Mouse (Mus musculus) limb, embryonic 14.5 days (tissue): ENCODE measurements at regions not wholly inside any gene's neighbourhood (a gene's known extent, or its start where the extent isn't known, plus 50 kb on each side); places are given as distances from the start of the nearest gene placed in this dataset.
A peak's percentile ranks its signal among the peaks of the same experiment; 100 is the strongest.

Experiments
- ATAC-seq: fragments of 200-750 bp; cut with Nextera tagmentation; 2 replicates; pipeline ENCODE4 v1.8.0; 2017; ENCODE audit warnings: low read depth, moderate number of reproducible peaks, moderate TSS enrichment; ENCODE audit not compliant: low FRiP score
- DNase-seq: peaks from one replicate; pipeline ENCODE4 v3.0.0-alpha.2; 2015; ENCODE audit warnings: low spot score
- H3K27ac ChIP-seq: fragments of 300-500 bp; sonication (generic); replicated peaks from 2 replicates; pipeline ENCODE4 v1.5.1; 2014; ENCODE audit warnings: low read depth, mild to moderate bottlenecking, low read length, moderate library complexity, mixed read lengths
- H3K27me3 ChIP-seq: fragments of 300-500 bp; sonication (generic); 2 replicates; pipeline ENCODE4 v1.6.1; 2014; ENCODE audit warnings: low read length, mixed read lengths; ENCODE audit not compliant: control insufficient read depth, insufficient read depth
- H3K36me3 ChIP-seq: fragments of 300-500 bp; sonication (generic); 2 replicates; pipeline ENCODE4 v1.6.1; 2014; ENCODE audit warnings: mild to moderate bottlenecking, low read length, moderate library complexity, mixed read lengths; ENCODE audit not compliant: control insufficient read depth, insufficient read depth
- H3K4me1 ChIP-seq: fragments of 300-500 bp; sonication (generic); 2 replicates; pipeline ENCODE4 v1.6.1; 2014; ENCODE audit warnings: antibody characterized with exemption, low read length, mixed read lengths; ENCODE audit not compliant: control insufficient read depth, insufficient read depth
- H3K4me2 ChIP-seq: fragments of 300-500 bp; sonication (generic); replicated peaks from 2 replicates; pipeline ENCODE4 v1.6.1; 2014; ENCODE audit warnings: low read depth, mild to moderate bottlenecking, low read length, moderate library complexity; ENCODE audit not compliant: severe bottlenecking
- H3K4me3 ChIP-seq: fragments of 300-500 bp; sonication (generic); replicated peaks from 2 replicates; pipeline ENCODE4 v1.5.1; 2014; ENCODE audit warnings: low read length
- H3K9ac ChIP-seq: fragments of 300-500 bp; sonication (generic); 2 replicates; pipeline ENCODE4 v1.6.1; 2014; ENCODE audit warnings: mild to moderate bottlenecking, low read depth, low read length, moderate library complexity; ENCODE audit not compliant: severe bottlenecking
- H3K9me3 ChIP-seq: fragments of 300-500 bp; sonication (generic); 2 replicates; pipeline ENCODE4 v1.6.1; 2016; ENCODE audit warnings: low read length; ENCODE audit not compliant: control insufficient read depth
- POLR2A ChIP-seq: fragments of 200-500 bp; IDR thresholded peaks from 2 replicates; pipeline ENCODE4 v1.8.0; 2012; ENCODE audit warnings: inconsistent platforms, mild to moderate bottlenecking, moderate library complexity, borderline replicate concordance; ENCODE audit not compliant: insufficient read depth, insufficient read length; ENCODE audit errors: extremely low read depth
- WGBS: fragments of 180-500 bp; shearing (Covaris S2); extraction: QIAGEN DNeasy Blood & Tissue Kit; methylation state at CpG from one replicate; pipeline ENCODE4 v1.1.7; 2014; 5-methylcytosine and 5-hydroxymethylcytosine counted together

DNA sequence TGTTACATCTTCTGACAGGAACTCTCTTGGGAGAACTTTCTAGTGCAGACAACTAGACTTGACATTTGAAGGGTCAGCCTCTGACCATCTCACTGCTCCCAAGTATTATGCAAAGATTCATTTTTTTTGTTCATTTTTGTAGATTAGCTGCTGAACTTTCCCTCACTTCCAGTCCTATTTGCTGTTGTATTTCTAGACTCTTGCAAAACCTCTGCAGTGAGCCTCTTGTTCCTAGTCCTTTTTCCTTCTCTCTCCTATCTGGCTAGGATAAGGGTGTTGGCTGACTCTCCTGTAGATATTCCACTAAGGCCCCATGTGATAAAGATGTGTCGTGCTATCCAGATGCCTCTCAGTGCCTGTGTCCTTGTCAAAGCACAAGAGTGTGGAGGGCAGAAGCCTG, 198.5 kb upstream of the Cpeb2 start:
- Histone ChIP-seq H3K27ac (no peak overlapping the region), H3K9me3 (no peaks in the 10 kb centered on the region), H3K4me3 (no peak overlapping the region), H3K36me3 (no peaks in the 10 kb centered on the region), H3K27me3 (no peaks in the 10 kb centered on the region), H3K9ac (no peak overlapping the region), H3K4me1 (no peaks in the 10 kb centered on the region), H3K4me2 (no peak overlapping the region)
- WGBS = 86% methylated on average over 1 of the region's 1 CpGs
- ATAC-seq = no peak
- TF ChIP-seq POLR2A = no peak
- no peak for DNase-seq

DNA sequence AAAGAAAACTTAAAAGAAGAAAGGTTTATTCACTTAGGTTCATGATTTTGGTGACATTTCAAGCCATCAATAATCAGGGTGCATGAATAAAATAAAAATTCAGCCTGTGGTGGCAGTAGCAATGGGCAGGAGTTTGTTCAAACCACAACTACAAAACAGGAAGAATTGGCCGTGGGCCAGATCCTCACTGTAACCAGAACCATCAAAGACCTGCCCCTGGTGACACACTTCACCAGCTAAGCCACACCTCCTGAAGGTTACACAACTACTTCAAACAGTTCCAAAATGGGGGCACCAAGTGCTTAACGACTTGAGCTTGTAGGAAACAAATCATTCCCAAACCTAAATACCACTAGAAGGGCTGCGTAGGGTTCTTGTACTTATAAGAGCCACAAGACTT, 195.4 kb upstream of the Cpeb2 start:
- WGBS = 42% methylated on average over 3 of the region's 3 CpGs
- TF ChIP-seq POLR2A = no peak
- peak; percentile 60 for DNase-seq
- Histone ChIP-seq H3K4me1 (no peaks in the 10 kb centered on the region), H3K27me3 (no peaks in the 10 kb centered on the region), H3K4me3 (no peak overlapping the region), H3K4me2 (no peak overlapping the region), H3K36me3 (no peaks in the 10 kb centered on the region), H3K9ac (no peak overlapping the region), H3K9me3 (no peaks in the 10 kb centered on the region), H3K27ac (no peak overlapping the region)
- no peak for ATAC-seq

DNA sequence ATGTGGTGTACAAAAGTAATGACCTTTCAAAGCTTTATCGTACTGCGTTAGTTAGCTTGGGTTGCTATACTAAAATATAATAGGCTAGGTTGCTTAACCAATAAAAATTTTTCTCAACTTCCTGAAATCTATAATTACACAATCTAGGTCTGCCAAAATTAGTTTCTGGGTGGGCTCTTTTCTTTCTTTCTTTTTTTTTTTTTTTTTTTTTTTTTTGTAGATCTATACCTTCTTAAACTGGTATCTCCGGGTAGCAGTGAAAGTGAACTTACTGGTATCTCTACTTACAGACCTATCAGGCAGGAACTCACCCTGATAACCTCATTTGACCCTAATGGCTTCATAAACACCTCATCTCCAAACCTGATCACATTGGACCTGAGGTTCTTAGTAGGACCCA, 193.4 kb upstream of the Cpeb2 start:
- Histone ChIP-seq H3K9me3 (no peaks in the 10 kb centered on the region), H3K4me3 (no peak overlapping the region), H3K9ac (no peak overlapping the region), H3K27ac (no peak overlapping the region), H3K4me2 (no peak overlapping the region), H3K27me3 (no peaks in the 10 kb centered on the region), H3K36me3 (no peaks in the 10 kb centered on the region), H3K4me1 (no peaks in the 10 kb centered on the region)
- DNase-seq (no peak), ATAC-seq (no peak)
- TF ChIP-seq POLR2A = no peak
- 76% methylated on average over 3 of the region's 3 CpGs for WGBS

DNA sequence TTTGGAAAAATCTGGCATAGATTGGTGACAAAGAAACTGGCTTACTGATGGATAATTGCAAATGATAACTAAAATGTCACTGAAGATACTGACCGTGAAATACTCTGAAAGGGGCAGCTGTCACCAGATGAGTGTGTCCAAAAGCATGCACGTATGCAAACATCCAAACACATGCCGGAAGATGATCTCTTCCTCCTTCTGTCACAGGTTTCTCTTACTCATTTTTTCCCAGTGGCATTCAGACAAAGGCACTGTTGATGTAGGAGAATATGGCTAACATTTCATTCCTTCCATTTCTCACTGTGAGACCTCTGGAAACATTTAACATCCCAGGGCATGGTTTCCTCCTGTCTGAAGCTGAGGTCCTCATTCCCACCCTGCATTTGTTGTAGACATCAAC, 190.4 kb upstream of the Cpeb2 start:
- H3K27me3 ChIP-seq = no peaks in the 10 kb centered on the region
- ATAC-seq (no peak), DNase-seq (no peak)
- no peak overlapping the region for H3K4me2 ChIP-seq
- H3K4me1 ChIP-seq = no peaks in the 10 kb centered on the region
- H3K36me3 ChIP-seq = no peaks in the 10 kb centered on the region
- 80% methylated on average over 3 of the region's 3 CpGs for WGBS
- H3K27ac ChIP-seq = no peak overlapping the region
- H3K9me3 ChIP-seq = no peaks in the 10 kb centered on the region
- H3K4me3 ChIP-seq = no peak overlapping the region
- TF ChIP-seq POLR2A = no peak
- no peak overlapping the region for H3K9ac ChIP-seq

DNA sequence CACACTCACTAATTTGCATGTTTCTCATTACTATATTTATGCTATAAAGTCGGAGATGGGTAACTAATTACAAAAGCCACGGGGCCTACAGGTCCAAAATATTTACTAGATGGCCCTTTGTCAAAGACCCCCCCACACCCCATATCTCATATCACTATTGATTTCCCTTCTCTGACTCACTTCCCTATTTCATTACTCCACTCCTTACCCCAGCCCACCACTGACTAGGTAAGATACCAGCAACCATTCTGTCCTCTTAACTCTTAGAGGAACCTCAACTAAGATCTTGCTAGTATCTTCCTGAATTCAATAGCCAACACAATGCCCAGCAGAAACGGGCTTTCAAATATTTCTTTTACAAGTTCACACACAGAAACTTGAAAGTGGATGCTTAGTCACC, 187.1 kb upstream of the Cpeb2 start:
- Histone ChIP-seq H3K4me3 (no peak overlapping the region), H3K27ac (no peak overlapping the region), H3K4me1 (no peaks in the 10 kb centered on the region), H3K9ac (no peak overlapping the region), H3K4me2 (no peak overlapping the region), H3K27me3 (no peaks in the 10 kb centered on the region), H3K9me3 (no peaks in the 10 kb centered on the region), H3K36me3 (no peaks in the 10 kb centered on the region)
- DNase-seq = no peak
- no peak for TF ChIP-seq POLR2A
- 76% methylated on average over 3 of the region's 3 CpGs for WGBS
- ATAC-seq = no peak

DNA sequence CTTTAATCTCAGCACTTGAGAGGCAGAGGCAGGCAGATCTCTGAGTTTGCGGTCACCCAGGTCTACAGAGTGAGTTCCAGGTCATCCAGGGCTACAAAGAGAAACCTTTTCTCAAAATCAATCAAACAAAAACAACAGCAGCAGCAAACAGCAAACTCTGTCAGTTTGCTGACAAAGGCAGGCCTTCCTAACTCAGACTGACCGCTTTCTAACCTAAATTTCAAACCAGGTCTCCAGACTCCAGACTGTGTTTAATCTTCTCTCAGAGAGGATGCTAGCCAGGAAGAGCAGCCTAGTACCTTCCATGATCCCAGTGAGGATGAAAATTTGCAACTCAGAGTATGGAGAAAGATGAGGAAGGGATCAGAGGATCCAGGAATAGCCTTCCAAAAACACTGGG, 185.7 kb upstream of the Cpeb2 start:
- no peak overlapping the region for H3K9ac ChIP-seq
- H3K36me3 ChIP-seq = no peaks in the 10 kb centered on the region
- ATAC-seq (no peak), DNase-seq (no peak)
- no peak overlapping the region for H3K4me3 ChIP-seq
- no peak overlapping the region for H3K4me2 ChIP-seq
- H3K27ac ChIP-seq = no peak overlapping the region
- no peak for TF ChIP-seq POLR2A
- H3K27me3 ChIP-seq = no peaks in the 10 kb centered on the region
- no peaks in the 10 kb centered on the region for H3K4me1 ChIP-seq
- 92% methylated on average over 2 of the region's 2 CpGs for WGBS
- H3K9me3 ChIP-seq = no peaks in the 10 kb centered on the region
